Mouse (Mus musculus) left cerebral cortex, postnatal 4 days (tissue): ENCODE data around the gene Myof. TPM values are rescaled to one million over a fixed set of nuclear protein-coding genes. Genes with fewer than 3 reads are reported as not detected.

Experiments
- DNase-seq: peaks from one replicate; pipeline ENCODE4 v3.0.0-alpha.2; 2022
- intact Hi-C: fragments of 180-260 bp; cut with DNase I; formaldehyde crosslinking; loops from one replicate; pipeline ENCODE4 v1.15.1; 2025
- total RNA-seq, 2 experiments: library from RNA; stranded (reverse); gene quantifications; 2 replicates each; pipeline ENCODE4 v1.2.3; 2021

Myof gene
- total RNA-seq, 2 experiments from 2014 or later, result 8.0 to 8.9 TPM

GRCm38 (mm10) chr19:38049686-38050085, 6.3 kb upstream of the Myof start:
- intact Hi-C loops, result loop anchor here (10.0 kb wide), 1 partner anchor 135 kb away; no protein-coding TSS in a partner anchor

DNA sequence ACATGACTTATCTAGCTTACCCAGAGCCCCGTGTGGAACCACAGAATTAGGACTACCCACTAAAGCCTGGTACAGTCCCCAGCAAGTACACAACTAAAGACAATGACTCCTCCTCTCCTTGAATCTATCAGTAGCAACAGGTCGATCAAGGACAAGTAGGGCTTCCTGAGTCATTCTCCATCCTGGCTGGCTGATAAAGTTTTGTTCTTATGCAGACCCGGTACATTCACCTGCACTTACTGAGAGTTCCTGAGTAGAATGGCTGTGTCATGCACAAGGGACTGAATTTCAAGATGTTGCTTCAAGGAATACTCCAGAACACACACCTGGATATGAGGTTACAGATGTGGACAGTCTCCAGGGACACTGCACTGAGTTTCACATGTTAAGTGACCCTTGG, 1.8 kb upstream of the Myof start:
- DNase-seq, result no peak
- intact Hi-C loops, result no loop called here

More at GRCm38 (mm10) chr19:38049686-38050085, 6.3 kb upstream of the Myof start:
- no peak for DNase-seq

GRCm38 (mm10) chr19:38042261-38042722, 1.1 kb downstream of the Myof start:
- intact Hi-C loops, result no loop called here
- peak; percentile 16 for DNase-seq

DNA sequence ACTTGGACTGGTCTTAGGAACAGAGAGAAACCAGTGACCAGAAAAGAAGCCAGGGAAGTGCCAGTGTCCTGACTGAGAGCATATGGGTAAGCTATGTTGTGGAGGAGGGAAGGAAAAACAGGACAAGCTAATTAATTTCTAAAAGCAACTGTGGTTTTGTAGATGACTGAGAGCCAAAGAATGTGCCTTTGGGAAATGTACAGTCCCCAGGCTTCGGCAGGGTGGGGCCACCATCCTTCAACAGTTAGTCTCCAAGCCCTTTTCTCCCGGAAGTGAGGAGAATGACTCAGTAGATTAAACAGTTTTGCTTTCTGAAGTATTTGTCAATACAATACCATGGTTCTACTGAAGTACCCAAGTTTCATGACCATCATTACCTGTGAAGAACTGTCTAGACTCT, 5.1 kb downstream of the Myof start:
- no peak for DNase-seq
- intact Hi-C loops, result no loop called here

GRCm38 (mm10) chr19:38035766-38036165, 7.6 kb downstream of the Myof start:
- no peak for DNase-seq
- intact Hi-C loops, result no loop called here

DNA sequence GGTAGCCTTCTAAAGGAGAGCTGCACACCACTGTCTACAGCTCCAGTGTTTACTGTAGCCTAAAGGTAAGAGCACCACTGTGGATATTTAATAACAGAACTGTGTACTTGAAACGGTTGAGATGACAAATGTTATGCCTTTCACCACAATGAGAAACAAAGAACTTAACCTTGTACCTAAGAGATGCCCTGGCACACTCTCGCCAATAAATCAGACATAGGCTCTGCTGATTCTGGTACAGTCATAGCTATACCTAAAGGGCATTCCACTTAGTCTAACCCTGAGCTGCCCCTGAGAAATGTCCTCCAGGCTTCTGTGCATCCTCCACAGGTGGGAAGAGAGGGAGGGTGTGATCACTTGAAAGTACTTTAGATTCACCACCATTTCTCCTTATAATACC, 8.7 kb downstream of the Myof start:
- no peak for DNase-seq
- intact Hi-C loops, result no loop called here

GRCm38 (mm10) chr19:38033735-38034057, 9.7 kb downstream of the Myof start:
- no peak for DNase-seq
- intact Hi-C loops, result no loop called here

DNA sequence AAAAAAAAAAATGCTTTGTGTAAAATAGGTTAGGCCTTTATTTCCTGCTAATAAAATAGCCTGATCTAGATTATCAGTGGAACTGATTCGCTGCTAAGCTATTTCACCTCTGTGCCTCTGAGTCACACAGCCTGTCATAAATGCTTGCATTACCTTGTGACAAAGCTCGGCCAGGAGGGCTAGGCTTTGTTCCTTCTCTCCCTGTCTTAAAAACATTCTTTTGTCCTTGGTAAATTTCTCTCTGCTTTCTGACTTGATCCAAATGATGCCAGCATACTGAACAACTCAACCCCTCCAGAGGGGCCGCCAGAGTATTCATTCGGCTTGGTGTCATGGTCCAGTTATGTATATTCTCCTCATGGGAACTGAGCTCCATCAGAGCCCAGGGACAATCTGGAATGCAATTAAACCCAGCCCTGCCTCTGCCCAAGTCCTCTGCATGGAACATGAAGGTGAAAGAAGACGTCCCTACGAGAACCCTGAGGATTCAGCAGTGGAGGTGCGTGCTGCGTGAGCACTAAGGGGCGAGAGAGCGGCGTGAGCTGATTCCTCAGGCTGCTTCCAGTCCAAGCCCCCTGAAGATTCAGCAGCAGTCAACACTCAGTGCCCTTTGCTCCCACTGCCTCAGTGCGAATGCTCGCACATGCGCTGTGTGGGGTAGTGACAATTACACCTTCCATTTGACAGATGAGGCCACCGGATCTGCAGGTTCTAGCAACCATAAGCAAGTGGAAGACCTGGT, 10.2 kb downstream of the Myof start:
- no peak for DNase-seq
- intact Hi-C loops, result no loop called here

DNA sequence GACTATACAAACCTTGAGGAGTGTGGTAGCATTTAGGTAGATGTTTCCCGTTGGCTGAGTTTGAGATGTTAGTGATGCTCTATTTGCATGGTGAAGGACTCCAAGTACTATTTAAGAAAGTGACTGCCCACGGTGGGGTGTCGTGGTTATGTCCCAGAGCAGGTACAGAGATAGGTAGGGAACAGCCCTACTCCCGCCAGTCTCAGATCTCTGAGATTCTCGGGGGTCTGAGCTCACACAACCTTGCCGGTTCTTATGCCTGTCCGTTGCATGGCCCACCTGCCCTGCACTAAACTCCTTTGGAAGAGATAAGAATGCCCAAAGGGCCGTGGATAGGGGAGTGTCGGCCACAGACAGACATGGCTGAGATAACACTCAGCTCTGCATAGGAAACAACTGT, 12.2 kb downstream of the Myof start:
- no peak for DNase-seq
- intact Hi-C loops, result no loop called here

GRCm38 (mm10) chr19:38030673-38031137, 12.7 kb downstream of the Myof start:
- intact Hi-C loops, result no loop called here
- DNase-seq, result peak; percentile 29

- no peak for DNase-seq
- intact Hi-C loops, result no loop called here
Observed at GRCm38 (mm10) chr19:38029871-38030270, 13.5 kb downstream of the Myof start.

DNA sequence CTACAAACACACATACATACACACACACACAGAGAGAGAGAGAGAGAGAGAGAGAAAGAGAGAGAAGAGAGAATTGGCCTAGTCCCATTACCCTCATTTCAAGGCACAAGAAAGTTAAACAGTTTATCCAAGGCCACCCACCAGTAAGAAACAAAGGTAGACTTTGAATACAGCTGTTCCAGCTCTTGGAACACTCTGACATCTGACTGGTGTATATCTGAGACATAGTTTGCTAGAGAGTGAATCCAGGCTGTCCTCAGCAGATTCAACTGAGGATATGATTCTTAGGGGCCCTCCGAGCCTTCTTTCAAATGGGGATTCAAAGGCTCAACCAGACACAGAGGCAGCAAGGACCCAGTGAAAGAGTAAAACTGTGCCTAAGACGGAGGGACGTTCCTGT, 14.1 kb downstream of the Myof start:
- intact Hi-C loops, result no loop called here
- no peak for DNase-seq

GRCm38 (mm10) chr19:38027881-38028521, 15.4 kb downstream of the Myof start:
- no peak for DNase-seq
- intact Hi-C loops, result no loop called here

DNA sequence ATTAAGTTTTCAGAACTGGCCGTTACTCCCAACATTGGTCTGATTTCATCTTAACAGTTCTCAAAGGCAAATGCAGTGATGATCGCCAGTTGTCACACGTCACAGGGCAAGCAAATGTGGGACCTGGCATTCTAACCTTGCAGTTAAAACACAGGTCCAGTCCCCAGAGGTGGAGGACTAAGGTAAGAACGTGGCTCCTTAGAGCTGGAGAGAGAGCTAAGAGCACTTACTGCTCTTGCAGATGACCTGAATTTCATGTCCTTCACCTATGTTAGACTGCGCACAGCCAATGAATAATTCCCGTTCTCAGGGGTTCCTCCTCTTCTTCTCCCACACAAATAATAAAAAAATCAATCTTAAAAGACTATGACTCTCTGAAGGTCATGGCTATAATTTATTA, 16.0 kb downstream of the Myof start:
- no peak for DNase-seq
- intact Hi-C loops, result no loop called here

DNA sequence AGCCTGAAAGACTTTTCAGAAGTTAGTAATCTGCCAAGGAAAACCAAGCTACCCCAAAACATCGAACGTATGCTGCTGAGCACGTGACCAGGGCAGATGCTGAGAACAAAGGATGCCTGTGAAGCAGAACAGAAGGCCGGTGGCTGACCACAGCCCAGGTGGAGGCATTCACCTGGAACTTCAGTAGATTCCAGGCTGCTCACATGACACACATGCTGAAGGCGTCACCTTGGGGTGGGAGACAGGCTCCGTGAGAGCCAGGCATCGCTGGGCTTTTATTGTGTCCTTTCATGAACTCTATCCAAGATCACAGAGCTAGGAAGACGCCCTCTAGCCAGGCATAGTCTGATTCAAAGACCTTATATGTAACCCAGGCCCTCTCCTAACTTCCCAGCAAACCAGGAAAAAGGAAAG, 17.2 kb downstream of the Myof start:
- DNase-seq, result no peak
- intact Hi-C loops, result no loop called here

GRCm38 (mm10) chr19:38025254-38026041, 17.9 kb downstream of the Myof start:
- no peak for DNase-seq
- intact Hi-C loops, result no loop called here

GRCm38 (mm10) chr19:38023603-38024002, 19.8 kb downstream of the Myof start:
- DNase-seq, result no peak
- intact Hi-C loops, result no loop called here

- no peak for DNase-seq
- intact Hi-C loops, result no loop called here
Observed at GRCm38 (mm10) chr19:38022710-38023109, 20.7 kb downstream of the Myof start.

DNA sequence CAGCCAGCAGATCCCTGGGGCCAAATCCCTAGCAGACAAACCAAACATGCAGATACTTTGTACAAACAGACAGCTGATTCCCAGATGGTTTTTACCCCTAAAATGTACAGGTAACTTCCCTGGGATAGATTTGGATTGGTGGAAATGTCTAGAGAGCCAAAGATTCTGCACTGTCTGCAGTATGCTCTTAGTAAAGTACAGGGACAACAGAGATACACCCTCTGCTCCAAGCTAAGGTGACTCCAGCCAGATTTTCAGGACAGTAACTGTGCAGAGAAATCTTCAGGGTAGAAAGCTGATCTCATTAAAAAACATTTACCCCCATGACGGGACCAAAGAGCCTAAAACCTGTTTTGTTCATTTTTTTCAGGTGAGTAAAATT, 27.5 kb downstream of the Myof start:
- no peak for DNase-seq
- intact Hi-C loops, result no loop called here

- intact Hi-C loops, result no loop called here
- peak; percentile 62 for DNase-seq
Observed at GRCm38 (mm10) chr19:38015180-38015872, 28.1 kb downstream of the Myof start.

GRCm38 (mm10) chr19:38014443-38014842, 28.9 kb downstream of the Myof start:
- DNase-seq, result no peak
- intact Hi-C loops, result no loop called here
